Mouse (Mus musculus) hematopoietic stem cell, adult 5-6 weeks (primary cell): ENCODE measurements around the gene Limd2. TPM values are rescaled to one million over a fixed set of nuclear protein-coding genes. Genes with fewer than 3 reads are reported as not detected.

Experiments used
- ATAC-seq, 2 experiments: fragments of 125-278 bp in 1 of 2; replicated peaks in 1 of 2; 2 replicates each; pipeline ENCODE4 v1.8.0; 2016 to 2017; ENCODE audit warnings: inconsistent platforms in 2 of 2, mild to moderate bottlenecking in 2 of 2, moderate number of reproducible peaks in 2 of 2, low read depth in 1 of 2, moderate TSS enrichment in 1 of 2; ENCODE audit not compliant: low FRiP score in 2 of 2, poor library complexity in 2 of 2, severe bottlenecking in 2 of 2, insufficient read depth in 1 of 2, low TSS enrichment in 1 of 2
- total RNA-seq: library from RNA; stranded (forward); fragments of 172-1452, 232-1000 nt; gene quantifications from 2 replicates; pipeline ENCODE4 v1.2.3, GENCODE M21; 2017

Gene Limd2
- total RNA-seq, 1 experiment from 2014 or later = 39.7 TPM

GRCm38 (mm10) chr11:106178036-106178782 is 17.5 kb upstream of the Limd2 start:
- no peak for ATAC-seq

DNA sequence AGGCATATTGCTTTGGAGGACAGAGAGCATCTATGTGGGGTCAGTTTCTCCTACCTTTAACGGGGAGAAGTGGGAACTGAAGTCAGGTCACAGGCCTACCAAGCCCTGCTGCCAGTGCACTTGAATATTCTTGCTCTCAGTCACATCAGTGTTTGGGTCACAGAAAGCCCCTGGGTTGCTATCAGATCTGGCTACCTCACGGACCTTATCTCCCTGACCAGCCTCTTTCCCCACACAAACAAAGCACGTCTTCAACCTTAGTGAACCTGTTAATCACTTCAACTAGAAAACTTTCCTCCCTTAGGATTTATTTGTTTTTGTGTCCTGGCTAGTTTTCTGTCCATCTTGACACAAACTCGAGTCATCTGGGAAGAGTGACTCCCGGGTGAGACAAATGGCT is 15.7 kb upstream of the Limd2 start:
- no peak for ATAC-seq

- no peak for ATAC-seq
Observed at GRCm38 (mm10) chr11:106175081-106175480, 14.4 kb upstream of the Limd2 start.

DNA sequence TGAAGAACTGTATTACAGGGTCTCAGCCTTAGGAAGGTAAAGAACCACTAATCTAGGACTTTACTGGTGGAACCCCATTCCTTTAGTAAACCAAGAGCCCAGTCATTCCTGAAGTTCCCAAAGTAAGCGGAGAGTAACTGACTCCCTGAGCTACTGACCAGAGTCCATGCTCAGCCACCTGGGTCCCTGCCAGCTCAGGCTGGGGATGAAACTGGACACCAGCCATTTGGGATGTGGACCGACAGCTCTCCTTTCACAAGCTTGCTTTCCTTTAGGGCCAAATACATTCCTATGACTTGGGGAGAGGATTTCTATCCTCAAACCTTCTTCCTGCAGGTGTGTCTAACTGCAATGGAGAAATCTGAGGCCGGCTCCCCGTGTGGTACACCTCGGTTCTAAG is 13.7 kb upstream of the Limd2 start:
- ATAC-seq = no peak

- ATAC-seq = 0 out of 4 replicates have a peak, but pooled peaks of 1 of the 2 experiments have one; percentile 17
Observed at GRCm38 (mm10) chr11:106173228-106173627, 12.6 kb upstream of the Limd2 start.

DNA sequence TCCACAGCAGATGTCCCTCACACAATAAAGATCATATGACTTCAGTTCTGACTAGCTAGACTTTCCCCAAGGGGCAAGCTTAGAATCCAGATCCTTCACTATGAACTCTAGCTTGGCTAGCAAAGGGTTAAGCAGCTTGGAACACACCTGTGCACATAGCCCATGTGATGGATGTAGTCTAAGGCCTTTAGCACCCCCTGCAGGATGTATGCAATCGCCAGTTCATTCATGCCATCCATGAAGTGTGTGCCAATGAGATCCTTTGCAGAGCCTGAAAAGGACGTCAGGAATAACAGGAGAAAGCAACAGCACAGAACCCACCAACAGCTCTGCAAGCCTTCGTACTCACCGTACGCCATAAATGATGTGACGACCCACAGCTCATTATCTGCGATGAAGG is 10.1 kb upstream of the Limd2 start:
- ATAC-seq = peak; percentile 32 to 33; a peak in 1 of 4 replicates

GRCm38 (mm10) chr11:106167435-106167834 is 6.8 kb upstream of the Limd2 start:
- ATAC-seq = peak; percentile 37 to 49; a peak in 2 of 4 replicates

- no peak for ATAC-seq
Observed at GRCm38 (mm10) chr11:106164601-106165180, 4.0 kb upstream of the Limd2 start.

DNA sequence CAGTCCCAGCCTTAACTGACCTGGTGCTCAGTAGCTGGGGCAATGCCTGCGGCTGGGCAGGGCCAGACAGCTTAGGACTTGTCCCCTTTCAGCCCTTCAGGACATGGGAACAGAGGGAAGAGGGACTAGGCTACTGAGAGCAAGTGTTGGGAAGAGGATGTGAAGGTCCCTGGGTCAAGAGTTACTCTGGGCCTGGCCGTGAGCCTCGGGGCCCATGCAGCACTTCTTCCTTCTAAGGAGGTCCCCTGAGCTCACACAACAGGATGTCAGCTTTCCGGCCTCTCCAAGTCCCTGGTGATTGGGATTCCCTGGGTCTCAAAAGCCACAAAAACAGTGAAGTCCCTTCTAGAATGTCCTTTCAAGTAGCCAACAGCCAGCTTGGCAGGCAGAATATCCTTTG is 2.9 kb upstream of the Limd2 start:
- ATAC-seq = no peak

GRCm38 (mm10) chr11:106162237-106162636 is 1.6 kb upstream of the Limd2 start:
- no peak for ATAC-seq

DNA sequence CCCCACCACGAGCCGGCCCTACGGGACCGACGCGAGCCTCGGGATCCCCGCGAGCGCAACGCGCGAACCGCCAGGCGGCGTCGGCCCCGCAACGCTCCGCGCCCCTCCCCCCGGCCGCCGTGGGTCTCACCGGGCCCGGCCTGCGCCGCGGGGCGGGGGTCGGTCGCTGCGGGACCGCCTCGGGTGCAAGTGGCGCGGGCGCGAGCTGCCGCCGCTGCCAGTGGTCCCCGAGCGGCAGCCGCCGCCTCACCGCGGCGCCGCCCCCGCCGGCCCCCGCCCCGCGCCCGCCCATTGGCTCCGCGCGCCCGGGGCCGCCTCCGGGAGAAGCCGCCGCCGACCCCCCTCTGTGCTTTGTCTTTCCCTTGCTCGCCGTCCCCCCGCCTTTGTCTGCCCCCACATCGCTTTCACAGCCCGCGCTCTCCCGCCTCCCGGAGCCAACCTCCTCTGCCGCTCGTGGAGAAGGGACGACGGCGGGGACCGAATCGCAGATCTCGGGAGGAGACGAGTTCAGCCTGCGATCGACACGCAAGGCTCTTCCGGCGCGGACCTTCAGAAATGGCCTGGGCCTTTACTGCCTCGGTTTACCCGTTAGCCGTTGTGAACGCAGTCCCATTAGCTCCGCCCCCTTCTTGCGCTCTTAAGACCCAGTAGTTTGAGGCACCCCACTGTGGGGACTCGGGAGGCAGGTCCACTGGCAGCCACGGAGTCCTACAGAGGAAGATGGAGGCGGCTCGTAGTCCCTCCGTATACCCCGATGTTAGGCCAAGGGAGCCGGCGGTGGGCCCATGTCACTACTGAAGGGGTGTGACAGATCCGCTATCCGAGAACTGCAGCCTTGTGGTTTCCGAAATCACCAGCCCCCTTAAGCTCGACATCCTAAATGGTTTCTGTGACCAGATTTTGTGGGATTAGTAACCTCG is 479 bp downstream of the Limd2 start:
- peak; percentile 43 to 44 for ATAC-seq

GRCm38 (mm10) chr11:106159216-106159920 is 1.3 kb downstream of the Limd2 start:
- ATAC-seq = peak; percentile 48 to 53

GRCm38 (mm10) chr11:106158930-106159215 is 1.8 kb downstream of the Limd2 start:
- ATAC-seq = no peak; a peak in 1 of 4 replicates

GRCm38 (mm10) chr11:106158081-106158929 is 2.4 kb downstream of the Limd2 start:
- ATAC-seq = peak in 1 of 2 experiments; percentile 16; a peak in 1 of 4 replicates

DNA sequence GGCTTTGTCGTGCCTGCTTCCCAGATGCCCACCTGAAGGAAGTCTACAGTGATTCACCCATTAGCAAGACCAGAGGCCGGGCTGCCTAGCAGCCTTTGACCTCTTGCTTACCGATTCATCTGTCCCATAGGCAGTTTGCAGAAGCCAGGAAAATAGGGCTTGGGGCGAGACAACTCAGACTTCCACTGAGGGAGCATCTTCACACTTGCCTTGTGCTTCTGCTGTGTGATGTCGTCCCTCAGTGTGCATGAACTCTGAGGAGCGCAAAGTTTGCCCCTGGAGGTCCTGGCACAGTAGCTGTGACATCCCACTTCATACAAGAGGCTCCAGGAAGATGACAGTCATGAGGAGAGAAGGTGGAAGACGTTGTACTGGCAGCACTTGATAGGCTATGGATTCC is 3.5 kb downstream of the Limd2 start:
- no peak for ATAC-seq

- no peak for ATAC-seq
Observed at GRCm38 (mm10) chr11:106156257-106156656, 4.4 kb downstream of the Limd2 start.

GRCm38 (mm10) chr11:106155761-106156160 is 4.9 kb downstream of the Limd2 start:
- no peak for ATAC-seq
